Mouse (Mus musculus): ENCODE results near the gene Olfr1198. TPM values are rescaled to one million over a fixed set of nuclear protein-coding genes. Genes with fewer than 3 reads are reported as not detected.

The Olfr1198 gene
- polyA plus RNA-seq (2014; fragmentation: Illumina TruSeq; extraction: RNeasy Lipid Tissue Mini Kit (QIAGEN cat#74804); ENCODE audit: low read depth, low replicate concordance), result not detected

GRCm38 (mm10) chr2:88751270-88751669, at the start of gene Olfr1198:
TSS of gene Olfr1198 (minus strand) at chr2:88751370.

DNA sequence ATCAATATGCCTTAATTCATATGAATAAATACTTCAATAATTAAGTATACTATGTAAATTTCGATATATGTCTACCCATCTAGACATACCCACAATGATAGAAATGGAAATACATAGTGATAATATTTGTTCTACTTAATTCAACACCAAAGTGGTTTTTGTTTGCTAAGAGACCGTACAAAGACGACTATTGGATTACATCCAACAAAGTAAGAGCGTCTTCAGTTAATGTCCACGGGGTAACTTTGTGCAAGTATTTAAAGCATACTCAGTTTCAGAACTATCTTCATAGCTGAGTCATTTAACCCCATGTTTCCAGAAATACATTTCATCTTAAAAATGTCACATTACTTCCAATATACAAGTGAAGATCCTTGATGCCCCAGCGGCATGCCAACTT, 41.6 kb upstream of the Olfr1198 start, which contains the start of gene Olfr1201:
Olfr1201 (plus strand) TSS at position 301 of the 400 bp plus-strand sequence.

DNA sequence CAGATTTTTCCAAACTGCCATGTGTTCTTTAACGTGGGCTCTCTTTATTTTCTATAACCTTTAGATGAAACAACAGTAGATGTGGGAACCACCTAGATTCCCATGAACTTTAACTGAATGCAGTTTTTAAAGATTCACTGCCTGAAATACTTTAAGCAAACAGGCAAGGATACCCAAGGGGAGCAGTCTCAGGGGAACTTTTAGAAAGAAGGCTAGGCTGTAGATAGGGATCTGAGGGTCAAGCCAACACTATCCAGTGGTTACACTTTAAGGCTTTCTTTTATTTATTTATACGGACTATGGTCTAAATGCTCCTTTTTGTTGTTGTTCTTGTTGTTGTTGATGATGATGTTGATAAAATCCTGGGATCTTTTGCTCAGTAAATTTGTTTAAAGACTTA, 19.2 kb upstream of the Olfr1198 start, which contains the start of gene Olfr1200:
Olfr1200 (minus strand) TSS at position 101 of the 400 bp plus-strand sequence.

GRCm38 (mm10) chr2:88760369-88760768, 9.2 kb upstream of the Olfr1198 start, which contains the start of gene Olfr1199:
TSS of gene Olfr1199 (minus strand) at chr2:88760469.

DNA sequence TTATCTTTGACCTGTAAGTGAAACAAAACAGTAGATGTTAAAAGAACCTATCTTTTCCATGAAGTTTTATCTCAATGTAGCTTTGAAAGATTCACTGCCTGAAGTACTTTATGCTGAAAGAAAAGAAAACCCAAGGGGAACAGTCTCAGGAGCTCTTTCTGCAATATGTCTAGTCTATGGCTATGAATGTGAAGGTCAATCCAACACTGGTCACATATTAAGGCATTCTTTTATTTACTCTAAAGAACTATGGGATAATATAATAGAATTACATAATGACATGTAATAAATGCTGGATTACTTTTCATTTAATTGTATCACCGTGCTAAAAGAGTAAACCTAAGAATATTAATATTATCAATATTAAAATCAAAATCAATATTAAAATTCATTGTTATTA, 18.9 kb downstream of the Olfr1198 start, which contains the start of gene Olfr1197:
Olfr1197 (minus strand) TSS at position 101 of the 400 bp plus-strand sequence.

DNA sequence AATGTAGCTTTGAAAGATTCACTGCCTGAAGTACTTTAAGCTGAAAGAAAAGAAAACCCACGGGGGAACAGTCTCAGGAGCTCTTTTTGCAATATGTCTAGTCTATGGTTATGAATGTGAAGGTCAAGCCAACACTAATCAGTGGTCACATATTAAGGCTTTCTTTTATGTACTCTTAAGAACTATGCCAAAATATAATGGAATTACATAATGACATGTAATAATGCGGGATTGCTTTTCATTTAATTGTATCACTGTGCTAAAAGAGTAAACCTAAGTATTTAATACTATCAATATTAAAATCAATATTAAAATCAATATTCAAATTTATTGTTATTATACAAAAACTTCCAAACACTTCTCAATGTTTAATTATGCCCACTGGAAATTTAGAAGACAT, 46.7 kb downstream of the Olfr1198 start, which contains the start of gene Olfr1196:
Olfr1196 (minus strand) TSS at position 101 of the 400 bp plus-strand sequence.

Other genes with a start within 250 kb of the Olfr1198 start
- gene Olfr1186, start 232.8 kb downstream of the Olfr1198 start, polyA plus RNA-seq (2014; fragmentation: Illumina TruSeq; extraction: RNeasy Lipid Tissue Mini Kit (QIAGEN cat#74804); ENCODE audit: low read depth, low replicate concordance), result not detected
- not detected for gene Olfr1188, start 194.4 kb downstream of the Olfr1198 start, polyA plus RNA-seq (2014; fragmentation: Illumina TruSeq; extraction: RNeasy Lipid Tissue Mini Kit (QIAGEN cat#74804); ENCODE audit: low read depth, low replicate concordance)
- gene Olfr1189, start 164.9 kb downstream of the Olfr1198 start, polyA plus RNA-seq (2014; fragmentation: Illumina TruSeq; extraction: RNeasy Lipid Tissue Mini Kit (QIAGEN cat#74804); ENCODE audit: low read depth, low replicate concordance), result not detected
- not detected for gene Olfr1191-ps1, start 110.8 kb downstream of the Olfr1198 start, polyA plus RNA-seq (2014; fragmentation: Illumina TruSeq; extraction: RNeasy Lipid Tissue Mini Kit (QIAGEN cat#74804); ENCODE audit: low read depth, low replicate concordance)
- not detected for gene Olfr1192-ps1, start 102.9 kb downstream of the Olfr1198 start, polyA plus RNA-seq (2014; fragmentation: Illumina TruSeq; extraction: RNeasy Lipid Tissue Mini Kit (QIAGEN cat#74804); ENCODE audit: low read depth, low replicate concordance)
- not detected for gene Olfr1193, start 75.7 kb downstream of the Olfr1198 start, polyA plus RNA-seq (2014; fragmentation: Illumina TruSeq; extraction: RNeasy Lipid Tissue Mini Kit (QIAGEN cat#74804); ENCODE audit: low read depth, low replicate concordance)
- gene Olfr1195, start 62.2 kb downstream of the Olfr1198 start, polyA plus RNA-seq (2014; fragmentation: Illumina TruSeq; extraction: RNeasy Lipid Tissue Mini Kit (QIAGEN cat#74804); ENCODE audit: low read depth, low replicate concordance), result not detected
- not detected for gene Olfr1196, start 46.8 kb downstream of the Olfr1198 start, polyA plus RNA-seq (2014; fragmentation: Illumina TruSeq; extraction: RNeasy Lipid Tissue Mini Kit (QIAGEN cat#74804); ENCODE audit: low read depth, low replicate concordance)
- not detected for gene Olfr1197, start 19.0 kb downstream of the Olfr1198 start, polyA plus RNA-seq (2014; fragmentation: Illumina TruSeq; extraction: RNeasy Lipid Tissue Mini Kit (QIAGEN cat#74804); ENCODE audit: low read depth, low replicate concordance)
- not detected for gene Olfr1199, start 9.1 kb upstream of the Olfr1198 start, polyA plus RNA-seq (2014; fragmentation: Illumina TruSeq; extraction: RNeasy Lipid Tissue Mini Kit (QIAGEN cat#74804); ENCODE audit: low read depth, low replicate concordance)
- gene Olfr1200, start 19.1 kb upstream of the Olfr1198 start, polyA plus RNA-seq (2014; fragmentation: Illumina TruSeq; extraction: RNeasy Lipid Tissue Mini Kit (QIAGEN cat#74804); ENCODE audit: low read depth, low replicate concordance), result not detected
- not detected for gene Olfr1201, start 41.7 kb upstream of the Olfr1198 start, polyA plus RNA-seq (2014; fragmentation: Illumina TruSeq; extraction: RNeasy Lipid Tissue Mini Kit (QIAGEN cat#74804); ENCODE audit: low read depth, low replicate concordance)
- not detected for gene Olfr1202, start 63.1 kb upstream of the Olfr1198 start, polyA plus RNA-seq (2014; fragmentation: Illumina TruSeq; extraction: RNeasy Lipid Tissue Mini Kit (QIAGEN cat#74804); ENCODE audit: low read depth, low replicate concordance)
- not detected for gene Olfr1205, start 78.4 kb upstream of the Olfr1198 start, polyA plus RNA-seq (2014; fragmentation: Illumina TruSeq; extraction: RNeasy Lipid Tissue Mini Kit (QIAGEN cat#74804); ENCODE audit: low read depth, low replicate concordance)
- gene Olfr1204, start 97.9 kb upstream of the Olfr1198 start, polyA plus RNA-seq (2014; fragmentation: Illumina TruSeq; extraction: RNeasy Lipid Tissue Mini Kit (QIAGEN cat#74804); ENCODE audit: low read depth, low replicate concordance), result not detected
- gene Olfr1206, start 111.9 kb upstream of the Olfr1198 start, polyA plus RNA-seq (2014; fragmentation: Illumina TruSeq; extraction: RNeasy Lipid Tissue Mini Kit (QIAGEN cat#74804); ENCODE audit: low read depth, low replicate concordance), result not detected
- gene Olfr1208, start 150.9 kb upstream of the Olfr1198 start, polyA plus RNA-seq (2014; fragmentation: Illumina TruSeq; extraction: RNeasy Lipid Tissue Mini Kit (QIAGEN cat#74804); ENCODE audit: low read depth, low replicate concordance), result not detected
- gene Olfr1209, start 163.8 kb upstream of the Olfr1198 start, polyA plus RNA-seq (2014; fragmentation: Illumina TruSeq; extraction: RNeasy Lipid Tissue Mini Kit (QIAGEN cat#74804); ENCODE audit: low read depth, low replicate concordance), result not detected
- gene Olfr1211, start 186.7 kb upstream of the Olfr1198 start, polyA plus RNA-seq (2014; fragmentation: Illumina TruSeq; extraction: RNeasy Lipid Tissue Mini Kit (QIAGEN cat#74804); ENCODE audit: low read depth, low replicate concordance), result not detected
- gene Olfr1212, start 202.6 kb upstream of the Olfr1198 start, polyA plus RNA-seq (2014; fragmentation: Illumina TruSeq; extraction: RNeasy Lipid Tissue Mini Kit (QIAGEN cat#74804); ENCODE audit: low read depth, low replicate concordance), result not detected
- not detected for gene Gm13762, start 228.9 kb upstream of the Olfr1198 start, polyA plus RNA-seq (2014; fragmentation: Illumina TruSeq; extraction: RNeasy Lipid Tissue Mini Kit (QIAGEN cat#74804); ENCODE audit: low read depth, low replicate concordance)
- gene Olfr1214, start 241.3 kb upstream of the Olfr1198 start, polyA plus RNA-seq (2014; fragmentation: Illumina TruSeq; extraction: RNeasy Lipid Tissue Mini Kit (QIAGEN cat#74804); ENCODE audit: low read depth, low replicate concordance), result not detected